Mouse (Mus musculus): ENCODE results near the gene Ndufa8. TPM values are rescaled to one million over a fixed set of nuclear protein-coding genes. Genes with fewer than 3 reads are reported as not detected.

The Ndufa8 gene
- total RNA-seq, 2 experiments from 2014 or later: 10.1 to 26.1 TPM

GRCm38 (mm10) chr2:35994303-35994702, 54.9 kb downstream of the Ndufa8 start:
- ATAC-seq (replicated peaks; ENCODE audit: low FRiP score, poor library complexity, severe bottlenecking): no peak

DNA sequence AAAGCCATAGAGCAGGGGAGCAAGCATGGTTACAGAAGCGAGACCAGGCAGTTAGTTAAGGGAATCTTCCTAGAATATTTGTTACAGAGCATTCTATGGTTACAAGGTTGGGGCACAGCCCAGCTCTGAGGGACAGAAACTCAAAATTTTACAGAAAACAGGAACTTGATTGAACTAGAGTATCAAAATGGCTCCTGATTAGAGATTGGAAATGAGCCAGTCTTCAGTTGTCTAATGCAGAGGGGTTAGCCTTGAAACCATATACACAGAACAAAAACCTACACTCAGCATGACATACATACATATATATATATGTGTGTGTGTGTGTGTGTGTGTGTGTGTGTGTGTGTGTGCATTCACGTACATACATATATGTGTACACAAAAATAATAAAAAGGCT, 55.7 kb downstream of the Ndufa8 start:
- ATAC-seq (replicated peaks; ENCODE audit: low FRiP score, poor library complexity, severe bottlenecking): no peak

DNA sequence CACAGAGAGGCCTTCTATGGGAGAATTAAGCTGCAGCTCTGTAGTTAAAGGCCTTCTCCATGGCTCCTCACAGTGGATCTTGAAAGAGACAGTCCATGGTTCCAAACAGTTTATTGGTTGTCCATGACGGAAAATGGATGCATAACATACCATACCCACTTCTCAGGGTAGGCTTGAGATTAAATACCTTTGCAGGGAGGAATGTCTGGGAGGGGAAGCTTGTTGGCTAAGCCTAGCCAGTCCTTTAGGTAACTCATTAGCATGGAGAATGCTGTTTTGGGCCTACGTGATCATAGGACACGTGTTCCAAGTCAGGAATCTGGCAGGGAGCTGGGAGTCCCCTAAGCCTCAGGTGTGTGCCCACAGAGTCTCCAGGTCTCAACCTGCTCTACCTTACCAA, 56.9 kb downstream of the Ndufa8 start:
- no peak for ATAC-seq (replicated peaks; ENCODE audit: low FRiP score, poor library complexity, severe bottlenecking)

Other genes starting within 250 kb of the Ndufa8 start
- gene Ttll11, start 69.5 kb downstream of the Ndufa8 start, total RNA-seq (2015; ENCODE audit: low replicate concordance): not detected in 2 replicates
- not detected in 2 replicates for gene Ttll11, start 69.5 kb downstream of the Ndufa8 start, total RNA-seq (2017; ENCODE audit: low replicate concordance)
- gene Morn5, start 52 bp upstream of the Ndufa8 start, total RNA-seq (2015; ENCODE audit: low replicate concordance): not detected in 2 replicates
- gene Morn5, start 52 bp upstream of the Ndufa8 start, total RNA-seq (2017; ENCODE audit: low replicate concordance): not detected in 2 replicates
- gene Lhx6, start 56.0 kb upstream of the Ndufa8 start, total RNA-seq (2015; ENCODE audit: low replicate concordance): not detected in 2 replicates
- not detected in 2 replicates for gene Lhx6, start 56.0 kb upstream of the Ndufa8 start, total RNA-seq (2017; ENCODE audit: low replicate concordance)
- 0.42 TPM in 1 of 2 replicates, not detected in the other for gene Mrrf, start 87.0 kb upstream of the Ndufa8 start, total RNA-seq (2015; ENCODE audit: low replicate concordance)
- gene Mrrf, start 87.0 kb upstream of the Ndufa8 start, total RNA-seq (2017; ENCODE audit: low replicate concordance): 3.4 and 16.2 TPM in 2 replicates
- gene Rbm18, start 87.4 kb upstream of the Ndufa8 start, total RNA-seq (2015; ENCODE audit: low replicate concordance): 25.6 and 29.2 TPM in 2 replicates
- gene Rbm18, start 87.4 kb upstream of the Ndufa8 start, total RNA-seq (2017; ENCODE audit: low replicate concordance): 11.5 and 15.9 TPM in 2 replicates
- 17.7 and 18.4 TPM in 2 replicates for gene Ptgs1, start 181.0 kb upstream of the Ndufa8 start, total RNA-seq (2015; ENCODE audit: low replicate concordance)
- 3.6 and 5.4 TPM in 2 replicates for gene Ptgs1, start 181.0 kb upstream of the Ndufa8 start, total RNA-seq (2017; ENCODE audit: low replicate concordance)

All from erythroid progenitor cell, adult 5-6 weeks (primary cell).